Mouse (Mus musculus) G1E (cell line): ENCODE data around the gene Tpm3-rs7. TPM values are rescaled to one million over a fixed set of nuclear protein-coding genes. Genes with fewer than 3 reads are reported as not detected.
"Not testable (repeated sequence)": the region's sequence is repeated elsewhere in the genome, so short reads cannot be mapped to it uniquely, and the experiment has no call there.

Experiments used
- ATAC-seq: 2 replicates; pipeline ENCODE4 v1.8.0; 2016; ENCODE audit warnings: mild to moderate bottlenecking; ENCODE audit not compliant: insufficient number of reproducible peaks, poor library complexity, low FRiP score, severe bottlenecking; ENCODE audit errors: extremely low read depth
- DNase-seq: peaks from one replicate; pipeline ENCODE4 v3.0.0; 2012; ENCODE audit warnings: low spot score
- H3K27me3 ChIP-seq: 2 replicates; pipeline ENCODE4 v1.6.1; 2012; ENCODE audit warnings: mild to moderate bottlenecking, low read length, inconsistent platforms; ENCODE audit not compliant: insufficient read depth
- H3K36me3 ChIP-seq: replicated peaks from 2 replicates; pipeline ENCODE3; 2012; ENCODE audit warnings: mild to moderate bottlenecking, inconsistent platforms
- H3K4me1 ChIP-seq: 2 replicates; pipeline ENCODE4 v1.6.1; 2012; ENCODE audit warnings: low read depth, low read length, inconsistent platforms, mixed read lengths; ENCODE audit not compliant: insufficient read depth
- H3K4me3 ChIP-seq: 2 replicates; pipeline ENCODE4 v1.5.1; 2012; ENCODE audit warnings: low read depth, mild to moderate bottlenecking, inconsistent platforms, low read length, moderate library complexity, mixed read lengths
- H3K9me3 ChIP-seq: replicated peaks from 2 replicates; pipeline ENCODE4 v1.6.1; 2012; ENCODE audit warnings: inconsistent platforms
- CTCF ChIP-seq: IDR thresholded peaks from 2 replicates; pipeline ENCODE4 v1.5.1; 2012; ENCODE audit warnings: low read depth, low read length, inconsistent platforms, mixed read lengths
- GATA1 ChIP-seq: IDR thresholded peaks from 2 replicates; pipeline ENCODE4 v1.6.1; 2012; ENCODE audit warnings: borderline replicate concordance, low read length, inconsistent platforms, mixed read lengths
- GATA2 ChIP-seq: IDR thresholded peaks from 2 replicates; pipeline ENCODE4 v1.6.1; 2012; ENCODE audit warnings: low read depth, low read length, inconsistent platforms, borderline replicate concordance
- POLR2AphosphoS5 ChIP-seq: IDR thresholded peaks from 2 replicates; pipeline ENCODE4 v1.6.1; 2012; ENCODE audit warnings: low read depth, low read length, inconsistent platforms; ENCODE audit not compliant: insufficient replicate concordance
- TAL1 ChIP-seq: conservative IDR thresholded peaks from 2 replicates; pipeline ENCODE4 v1.6.1; 2012; ENCODE audit warnings: low read depth, low read length, inconsistent platforms, mixed read lengths
- polyA plus RNA-seq: library from polyadenylated mRNA; stranded (reverse); fragments of >175 nt; gene quantifications from 2 replicates; pipeline ENCODE4 v1.2.3, GENCODE M21; 2012
- total RNA-seq, 2 experiments: library from RNA; stranded (forward) in 1 of 2; stranded (reverse) in 1 of 2; fragments of 200-1000 nt in 1 of 2; fragments of >200 nt in 1 of 2; fragmentation: Nextera tagmentation in 1 of 2; gene quantifications; 2 replicates each; pipeline ENCODE4 v1.2.3; 2014 to 2017

Gene Tpm3-rs7
- total RNA-seq (2014; fragmentation: Nextera tagmentation) (251 and 257 TPM in 2 replicates), total RNA-seq (2017) (406 and 487 TPM in 2 replicates), polyA plus RNA-seq (117 and 233 TPM in 2 replicates)

DNA sequence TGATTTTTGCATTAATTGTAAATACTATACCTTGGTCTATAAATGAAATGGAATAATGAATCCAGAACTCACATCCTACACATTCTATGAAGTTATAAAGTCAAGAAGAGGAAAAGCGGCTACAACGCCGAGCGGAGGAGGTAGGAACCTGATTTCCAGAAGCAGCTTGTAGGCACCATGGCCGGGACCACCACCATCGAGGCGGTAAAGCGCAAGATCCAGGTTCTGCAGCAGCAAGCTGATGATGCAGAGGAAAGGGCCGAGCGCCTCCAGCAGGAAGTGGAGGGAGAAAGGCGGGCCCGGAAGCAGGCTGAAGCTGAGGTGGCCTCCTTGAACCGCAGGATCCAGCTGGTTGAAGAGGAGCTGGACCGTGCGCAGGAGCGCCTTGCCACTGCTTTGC, at the start of gene Tpm3-rs7:
TSS of gene Tpm3-rs7 (plus strand) at position 110 of the 400 bp plus-strand sequence.
- not testable (repeated sequence) for H3K27me3 ChIP-seq, H3K36me3 ChIP-seq, H3K4me3 ChIP-seq, H3K4me1 ChIP-seq, ATAC-seq, DNase-seq
- peaks cover 20% of the 10 kb centered on the region for H3K9me3 ChIP-seq

DNA sequence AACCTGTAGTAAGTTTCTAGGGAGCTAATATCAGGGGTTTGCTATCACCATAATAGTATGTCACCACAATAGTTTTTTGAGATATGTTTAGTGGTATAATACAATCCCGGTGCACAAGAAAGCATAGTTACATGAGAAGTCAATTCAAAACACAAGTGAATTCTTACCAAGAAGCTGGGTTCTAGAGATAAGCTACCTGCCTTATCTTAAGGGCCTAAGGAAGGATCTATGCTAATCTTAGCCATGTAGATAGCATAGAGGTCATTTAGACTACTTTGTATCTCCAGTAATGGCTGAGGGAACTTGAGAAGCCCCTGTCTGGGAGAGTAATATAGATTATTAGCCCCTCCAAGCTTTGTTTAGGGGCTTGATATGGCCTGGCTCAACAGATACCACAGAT, 2.6 kb downstream of the Tpm3-rs7 start:
- H3K9me3 ChIP-seq = peaks cover 15% of the 10 kb centered on the region
- DNase-seq (no peak), ATAC-seq (no peak)
- no peaks in the 10 kb centered on the region for H3K4me1 ChIP-seq
- TF ChIP-seq POLR2AphosphoS5 = no peak
- TF ChIP-seq TAL1 = no peak
- TF ChIP-seq GATA1 = no peak
- no peak for TF ChIP-seq CTCF
- TF ChIP-seq GATA2 = no peak
- H3K4me3 ChIP-seq = no peak overlapping the region
- H3K36me3 ChIP-seq = peaks cover 3% of the 10 kb centered on the region
- H3K27me3 ChIP-seq = no peaks in the 10 kb centered on the region

DNA sequence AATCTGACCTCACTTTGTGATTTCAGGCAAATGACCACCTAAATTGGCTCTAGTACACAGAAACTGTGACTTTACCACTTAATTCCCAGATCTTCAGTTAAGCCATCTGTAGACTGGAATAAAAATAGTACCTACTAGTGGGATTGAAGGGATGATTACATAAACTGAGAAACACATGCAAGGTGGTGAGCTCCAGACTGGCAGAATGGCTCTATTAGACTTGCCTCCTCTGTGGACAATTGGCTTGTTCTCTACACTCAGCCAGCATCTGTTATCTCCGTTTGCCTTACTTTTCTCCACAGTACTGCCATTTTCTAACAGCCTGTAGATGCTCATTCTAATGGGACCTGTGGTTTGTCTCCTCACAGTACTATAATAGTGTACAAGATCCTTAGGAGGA, 49.0 kb downstream of the Tpm3-rs7 start:
- H3K9me3 ChIP-seq = peaks cover 12% of the 10 kb centered on the region
- H3K36me3 ChIP-seq = no peaks in the 10 kb centered on the region
- DNase-seq (no peak), ATAC-seq (no peak)
- no peak for TF ChIP-seq TAL1
- no peak for TF ChIP-seq GATA2
- TF ChIP-seq POLR2AphosphoS5 = no peak
- no peak for TF ChIP-seq CTCF
- no peak for TF ChIP-seq GATA1
- no peak overlapping the region for H3K4me3 ChIP-seq
- H3K27me3 ChIP-seq = no peaks in the 10 kb centered on the region
- H3K4me1 ChIP-seq = no peaks in the 10 kb centered on the region
